Mouse (Mus musculus) lung, adult 2 months (tissue): Measurements from ENCODE around the gene Hck. TPM values are rescaled to one million over a fixed set of nuclear protein-coding genes. Genes with fewer than 3 reads are reported as not detected.

Source experiments
- DNase-seq: peaks from one replicate; pipeline ENCODE4 v3.0.0; 2022
- H3K4me1 ChIP-seq: fragments of 200-500 bp; 2 replicates; pipeline ENCODE4 v1.6.1; 2011; ENCODE audit warnings: low read length; ENCODE audit not compliant: control insufficient read depth, insufficient read depth
- H3K4me3 ChIP-seq: fragments of 200-500 bp; replicated peaks from 2 replicates; pipeline ENCODE3; 2011; ENCODE audit warnings: low read depth, mild to moderate bottlenecking, control low read depth, low read length; ENCODE audit errors: extremely low read depth
- CTCF ChIP-seq: fragments of 200-500 bp; IDR thresholded peaks from 2 replicates; pipeline ENCODE4 v1.5.1; 2011; ENCODE audit warnings: mild to moderate bottlenecking, low read length, control low read depth; ENCODE audit not compliant: insufficient read depth
- POLR2A ChIP-seq: fragments of 200-500 bp; IDR thresholded peaks from 2 replicates; pipeline ENCODE4 v1.6.1; 2011; ENCODE audit warnings: low read depth, mild to moderate bottlenecking, control low read depth, low read length, borderline replicate concordance; ENCODE audit errors: extremely low read depth
- WGBS: fragments of 180-500 bp; shearing (Covaris S2); methylation state at CpG from one replicate; pipeline ENCODE4 v1.1.7; 2018; 5-methylcytosine and 5-hydroxymethylcytosine counted together
- polyA plus RNA-seq: library from polyadenylated mRNA; depleted of rRNA; stranded (reverse); fragments of >200 nt; gene quantifications from 2 replicates; pipeline ENCODE4 v1.2.3, GENCODE M21; 2012

Hck gene
- polyA plus RNA-seq, 1 experiment, result 52.8 TPM

DNA sequence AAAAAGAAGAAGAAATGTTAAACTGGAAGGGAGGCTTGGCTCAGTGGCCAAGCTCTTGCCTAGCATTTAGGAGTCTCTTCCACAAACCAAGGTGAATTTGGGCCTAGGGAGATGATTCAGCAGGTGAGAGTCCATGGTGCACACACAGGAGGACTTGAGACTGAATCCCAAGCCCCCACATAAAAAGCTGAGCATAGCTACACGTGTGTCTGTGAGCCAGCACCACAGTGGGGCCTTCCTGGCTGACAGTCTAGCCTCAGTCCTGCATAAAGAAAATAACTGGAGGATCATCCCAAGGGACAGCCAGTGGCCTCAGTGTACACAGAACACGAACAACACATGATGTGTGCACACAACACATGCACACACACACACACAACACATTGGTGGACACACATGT lies 19.0 kb upstream of the Hck start:
- no peak for DNase-seq
- 48% methylated on average over 2 of the region's 2 CpGs for WGBS
- H3K4me1 ChIP-seq, result peaks cover under 1% of the 10 kb centered on the region; the same call in 1 of the 2 replicates
- no peak overlapping the region for H3K4me3 ChIP-seq
- TF ChIP-seq POLR2A, result no peak
- TF ChIP-seq CTCF, result no peak

DNA sequence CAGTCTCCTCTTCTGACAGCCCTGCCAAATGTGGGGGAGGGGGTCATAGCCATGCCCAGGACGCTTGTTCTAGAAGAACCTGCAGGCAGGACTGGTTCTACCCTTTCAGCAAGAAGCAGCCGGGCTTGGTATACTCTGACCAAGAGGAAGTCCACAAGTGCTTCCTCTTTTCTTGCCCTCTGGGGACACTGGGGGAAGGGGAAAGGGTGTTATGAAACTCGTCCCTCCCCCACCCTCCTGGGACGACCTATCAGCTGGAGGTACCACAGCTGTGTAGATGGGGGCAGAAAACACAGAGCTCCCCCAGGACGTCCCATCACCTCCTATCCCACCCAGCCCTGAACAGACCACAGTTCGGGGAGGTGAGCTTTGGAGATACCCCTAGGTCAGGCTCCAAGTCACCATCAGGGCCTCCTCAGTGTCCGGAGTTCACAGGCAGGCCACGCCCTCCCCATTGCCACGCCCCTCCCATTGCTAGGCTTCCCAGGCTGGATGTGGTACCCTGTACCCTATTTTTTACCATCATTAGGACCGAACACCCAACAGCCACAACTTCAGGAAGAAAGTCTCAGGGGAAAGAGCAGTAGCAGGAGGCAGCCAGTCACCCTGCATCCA lies 17.6 kb upstream of the Hck start:
- WGBS, result 27% methylated on average over 10 of the region's 10 CpGs
- H3K4me1 ChIP-seq, result no peaks in the 10 kb centered on the region
- no peak overlapping the region for H3K4me3 ChIP-seq
- TF ChIP-seq POLR2A (no peak), CTCF (no peak)
- no peak for DNase-seq

DNA sequence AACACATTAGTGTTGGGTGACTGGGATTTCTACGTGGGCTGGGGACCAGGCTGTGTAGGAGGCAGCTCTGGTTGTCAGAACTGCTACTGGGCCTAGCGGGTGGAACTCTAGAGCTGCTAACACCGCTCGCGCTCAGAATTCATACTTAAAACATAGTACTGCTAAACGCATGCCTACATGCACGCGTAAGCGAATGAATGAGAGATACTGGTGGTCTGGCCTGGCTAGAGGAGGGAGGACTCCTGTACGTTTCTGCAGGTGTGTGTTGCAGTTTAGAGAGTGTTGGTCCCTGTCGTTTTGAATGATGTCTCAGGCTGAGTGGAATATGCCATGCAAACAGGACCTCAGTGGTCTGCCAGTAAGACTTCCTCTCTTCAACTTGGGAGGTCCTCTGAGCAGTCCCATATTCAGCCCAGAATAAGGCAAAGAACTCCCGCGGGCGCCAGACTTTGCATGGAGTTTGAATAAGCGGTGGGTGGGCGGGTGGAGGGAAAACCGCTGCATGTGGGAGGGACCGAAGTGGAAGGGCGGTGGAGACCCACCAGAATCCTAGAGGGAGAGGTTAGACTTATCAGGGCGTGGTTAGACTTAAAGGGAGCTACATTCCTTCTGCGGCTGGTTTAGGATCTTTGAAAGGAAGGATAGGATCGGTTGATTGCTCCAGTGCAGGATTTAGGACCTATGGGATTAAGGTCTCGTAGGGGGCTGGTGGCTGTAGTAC lies 1.1 kb upstream of the Hck start:
- Histone ChIP-seq H3K4me3 (no peak overlapping the region), H3K4me1 (no peaks in the 10 kb centered on the region)
- TF ChIP-seq POLR2A (no peak), CTCF (no peak)
- no peak for DNase-seq
- 41% methylated on average over 23 of the region's 23 CpGs for WGBS

DNA sequence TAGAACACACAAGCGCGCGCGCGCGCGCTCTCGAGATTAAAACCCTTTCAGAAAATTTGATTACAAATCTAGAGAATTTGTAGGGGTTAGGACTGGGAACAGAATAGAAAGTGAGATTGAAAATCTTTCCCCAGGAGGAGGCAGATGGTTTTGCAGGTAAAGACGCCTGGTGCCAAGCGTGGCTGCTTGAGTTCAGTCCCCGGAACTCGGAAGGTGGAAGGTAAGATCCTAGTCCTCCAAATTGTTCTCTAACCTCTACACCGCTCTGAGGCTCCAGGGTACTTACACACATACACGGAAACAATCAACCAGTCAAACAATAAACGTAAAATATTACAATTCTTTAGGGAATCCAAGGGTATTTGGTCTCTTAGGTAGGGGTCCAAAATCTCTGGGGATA lies 466 bp upstream of the Hck start:
- DNase-seq, result no peak
- TF ChIP-seq POLR2A, result no peak
- TF ChIP-seq CTCF, result no peak

DNA sequence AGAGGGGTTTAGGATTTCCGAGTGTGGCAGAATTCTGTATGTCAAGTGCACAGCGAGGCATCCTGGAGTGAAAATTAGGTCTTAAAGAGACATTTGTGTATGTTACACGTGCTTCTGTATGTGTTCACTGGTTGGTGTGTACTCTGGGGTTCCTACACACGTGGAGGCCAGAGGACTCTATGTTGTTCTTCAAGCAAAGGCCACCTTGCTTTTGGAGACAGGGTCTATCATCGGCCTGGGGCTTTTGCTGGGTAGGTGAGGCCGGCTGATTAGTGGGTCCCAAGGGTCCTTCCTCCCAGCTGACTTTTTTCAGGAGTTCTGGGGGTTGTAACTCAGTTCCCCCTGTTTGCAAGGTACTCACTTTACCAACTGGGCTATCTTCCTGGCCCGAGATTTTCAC lies 1.3 kb downstream of the Hck start:
- no peak overlapping the region for H3K4me3 ChIP-seq

More for the DNA sequence above, 466 bp upstream of the Hck start:
- 8% methylated on average over 15 of the region's 15 CpGs for WGBS
- Histone ChIP-seq H3K4me3 (no peak overlapping the region), H3K4me1 (no peaks in the 10 kb centered on the region)

DNA sequence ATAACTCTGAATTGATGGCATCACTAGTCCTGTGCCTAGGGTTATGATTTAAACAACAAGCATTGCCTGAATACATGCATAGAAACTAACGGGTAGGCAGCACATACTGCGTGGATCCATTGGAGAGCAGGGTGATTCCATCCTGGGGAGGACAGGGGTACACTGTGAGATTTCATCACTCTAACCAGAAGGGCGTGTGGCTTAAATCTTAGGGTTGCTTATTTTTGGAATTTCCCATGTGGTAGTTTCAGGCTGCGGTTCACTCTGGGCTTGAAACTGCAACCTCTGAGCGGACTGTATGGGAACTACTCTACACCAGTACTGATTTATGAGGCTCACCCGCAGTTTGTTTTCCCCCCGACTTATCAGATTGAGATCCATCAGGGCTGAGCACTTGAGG lies 3.0 kb downstream of the Hck start:
- TF ChIP-seq CTCF, result no peak
- no peak for TF ChIP-seq POLR2A
- WGBS, result 74% methylated on average over 7 of the region's 7 CpGs
- Histone ChIP-seq H3K4me1 (no peaks in the 10 kb centered on the region), H3K4me3 (no peak overlapping the region)
- no peak for DNase-seq

More for the DNA sequence above, 1.3 kb downstream of the Hck start:
- no peaks in the 10 kb centered on the region for H3K4me1 ChIP-seq
- 66% methylated on average over 7 of the region's 7 CpGs for WGBS
- no peak for DNase-seq
- TF ChIP-seq CTCF, result no peak
- TF ChIP-seq POLR2A, result no peak

DNA sequence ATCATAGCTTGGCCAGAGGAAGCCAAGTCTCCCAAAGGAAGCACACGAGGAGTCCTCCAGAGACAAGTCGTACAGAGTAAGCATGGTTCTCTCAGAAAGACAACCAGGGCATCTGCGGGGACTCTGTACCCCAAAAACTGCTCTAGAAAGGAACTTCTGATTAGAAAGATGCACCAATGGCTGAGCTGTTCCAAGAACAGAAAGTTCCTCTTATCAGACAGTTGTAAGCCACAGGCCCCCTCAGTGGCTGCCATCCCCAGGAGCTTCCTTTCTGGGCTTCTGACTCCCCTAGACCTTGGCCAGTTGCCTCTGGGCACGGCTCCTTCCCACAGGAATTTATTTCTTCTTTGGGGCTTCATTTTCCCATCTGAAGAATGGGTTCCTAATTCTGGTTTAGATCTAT lies 7.4 kb downstream of the Hck start:
- H3K4me1 ChIP-seq, result no peaks in the 10 kb centered on the region
- 63% methylated on average over 4 of the region's 4 CpGs for WGBS
- TF ChIP-seq POLR2A (no peak), CTCF (no peak)
- no peak overlapping the region for H3K4me3 ChIP-seq
- no peak for DNase-seq

DNA sequence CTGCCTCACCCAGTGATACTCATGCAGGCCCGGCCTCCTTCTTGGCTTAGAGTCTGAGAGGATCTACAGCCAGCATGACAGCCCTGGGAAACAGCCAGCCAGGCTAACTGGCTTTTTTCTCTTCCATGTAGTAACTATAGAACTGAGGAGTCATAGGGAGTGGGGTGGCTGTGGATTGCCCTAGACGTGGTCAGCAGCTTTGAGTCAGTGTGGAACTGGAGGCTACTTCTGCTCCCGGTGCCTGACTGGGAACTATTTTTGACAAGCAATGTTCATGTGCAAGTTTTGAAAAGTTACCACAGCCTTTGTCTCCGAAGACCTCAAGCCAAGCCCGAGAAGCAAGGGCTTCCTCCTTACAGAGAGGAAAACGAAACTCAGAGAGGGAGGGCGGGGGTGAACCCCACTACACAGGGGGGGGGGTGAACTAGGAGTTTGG lies 8.8 kb downstream of the Hck start:
- TF ChIP-seq CTCF (no peak), POLR2A (no peak)
- no peak overlapping the region for H3K4me3 ChIP-seq
- WGBS, result 44% methylated on average over 7 of the region's 7 CpGs

DNA sequence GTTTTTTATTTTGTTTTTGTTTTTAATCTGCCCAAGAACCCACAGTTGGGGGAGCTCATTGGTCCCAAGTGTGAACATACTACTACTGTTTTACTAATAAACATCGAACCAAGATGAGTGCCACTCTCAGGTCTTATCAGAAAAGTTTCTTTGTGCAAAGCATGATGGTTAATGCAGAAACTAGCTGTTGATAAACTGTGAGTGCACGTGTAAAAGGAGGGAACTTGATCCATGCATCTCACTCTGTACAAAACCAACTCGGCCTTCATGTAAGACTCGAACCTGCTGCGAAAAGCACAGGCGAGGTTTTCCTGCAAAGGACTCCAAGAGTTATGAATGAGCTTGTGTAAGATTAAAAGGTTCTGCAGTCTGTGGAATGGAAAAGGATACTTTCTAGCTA lies 11.2 kb downstream of the Hck start:
- no peaks in the 10 kb centered on the region; the same call in 1 of the 2 replicates for H3K4me1 ChIP-seq
- DNase-seq, result no peak
- H3K4me3 ChIP-seq, result no peak overlapping the region
- TF ChIP-seq CTCF (no peak), POLR2A (no peak)
- 82% methylated on average over 6 of the region's 6 CpGs for WGBS

More for the DNA sequence above, 8.8 kb downstream of the Hck start:
- no peaks in the 10 kb centered on the region; the same call in 1 of the 2 replicates for H3K4me1 ChIP-seq
- no peak for DNase-seq

DNA sequence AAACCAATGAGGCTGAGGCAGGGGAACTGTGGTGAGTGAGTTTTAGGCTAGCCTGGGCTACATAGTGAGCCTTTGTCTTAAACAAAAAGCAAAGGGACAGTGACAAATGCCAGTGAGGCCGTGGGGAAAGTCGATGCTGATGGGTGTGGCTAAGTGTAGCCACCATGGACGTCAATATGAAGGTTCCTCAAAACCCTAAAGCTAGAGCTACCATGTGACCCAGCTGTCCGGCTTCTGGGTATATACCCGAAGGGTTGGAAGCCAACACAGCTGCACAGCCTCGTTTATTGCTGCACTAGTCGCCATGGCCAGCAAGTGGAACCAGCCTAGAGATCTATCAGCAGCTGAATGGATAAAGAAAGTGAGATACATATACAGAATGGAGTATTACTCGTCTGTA lies 11.9 kb downstream of the Hck start:
- Histone ChIP-seq H3K4me1 (no peaks in the 10 kb centered on the region; the same call in 1 of the 2 replicates), H3K4me3 (no peak overlapping the region)
- TF ChIP-seq CTCF (no peak), POLR2A (no peak)
- WGBS, result 55% methylated on average over 8 of the region's 8 CpGs
- DNase-seq, result no peak
